Mouse (Mus musculus): ENCODE data around the gene Ccdc88a. TPM values are rescaled to one million over a fixed set of nuclear protein-coding genes. Genes with fewer than 3 reads are reported as not detected.
"Not testable (repeated sequence)": the region's sequence is repeated elsewhere in the genome, so short reads cannot be mapped to it uniquely, and the experiment has no call there.

Ccdc88a gene
- polyA plus RNA-seq, 1 experiment, result 30.8 TPM

GRCm38 (mm10) chr11:29538201-29538600 lies 164.7 kb downstream of the Ccdc88a start:
- H3K9ac ChIP-seq (ENCODE audit: low read depth, poor library complexity, severe bottlenecking), result no peak overlapping the region
- no peaks in the 10 kb centered on the region for H3K27me3 ChIP-seq (ENCODE audit: control insufficient read depth, insufficient read depth, low read length, poor library complexity, severe bottlenecking)
- H3K9me3 ChIP-seq (replicated peaks; ENCODE audit: control insufficient read depth, insufficient read depth, low read length, poor library complexity, severe bottlenecking), result no peaks in the 10 kb centered on the region
- H3K4me1 ChIP-seq (ENCODE audit: control insufficient read depth, insufficient read depth, low read length), result no peaks in the 10 kb centered on the region
- H3K36me3 ChIP-seq (ENCODE audit: control insufficient read depth, insufficient read depth, low read length, poor library complexity, severe bottlenecking), result peaks cover 52% of the 10 kb centered on the region
- no peak overlapping the region for H3K27ac ChIP-seq (ENCODE audit: insufficient read depth, low read length)
- H3K4me3 ChIP-seq (ENCODE audit: low read depth, low read length), result no peak overlapping the region
- TF ChIP-seq POLR2A (IDR thresholded peaks at IDR 0.05; ENCODE audit: insufficient read depth, low read length) (no peak), CTCF (IDR thresholded peaks at IDR 0.05; ENCODE audit: low read depth, low read length) (no peak), EP300 (IDR thresholded peaks at IDR 0.05; ENCODE audit: insufficient read depth, low read depth, low read length) (no peak)

- Histone ChIP-seq H3K27ac (ENCODE audit: insufficient read depth, low read length) (peak overlapping the region; percentile 79), H3K4me3 (ENCODE audit: low read depth, low read length) (no peak overlapping the region), H3K27me3 (ENCODE audit: control insufficient read depth, insufficient read depth, low read length, poor library complexity, severe bottlenecking) (no peaks in the 10 kb centered on the region), H3K36me3 (ENCODE audit: control insufficient read depth, insufficient read depth, low read length, poor library complexity, severe bottlenecking) (peaks cover 52% of the 10 kb centered on the region), H3K4me1 (ENCODE audit: control insufficient read depth, insufficient read depth, low read length) (no peaks in the 10 kb centered on the region), H3K9ac (ENCODE audit: low read depth, poor library complexity, severe bottlenecking) (no peak overlapping the region), H3K9me3 (replicated peaks; ENCODE audit: control insufficient read depth, insufficient read depth, low read length, poor library complexity, severe bottlenecking) (no peaks in the 10 kb centered on the region)
- no peak for TF ChIP-seq CTCF (IDR thresholded peaks at IDR 0.05; ENCODE audit: low read depth, low read length)
- no peak for TF ChIP-seq EP300 (IDR thresholded peaks at IDR 0.05; ENCODE audit: insufficient read depth, low read depth, low read length)
- no peak for TF ChIP-seq POLR2A (IDR thresholded peaks at IDR 0.05; ENCODE audit: insufficient read depth, low read length)
Observed at GRCm38 (mm10) chr11:29544225-29544945, 170.9 kb downstream of the Ccdc88a start.

GRCm38 (mm10) chr11:29545150-29545752 lies 171.8 kb downstream of the Ccdc88a start:
- H3K27me3 ChIP-seq (ENCODE audit: control insufficient read depth, insufficient read depth, low read length, poor library complexity, severe bottlenecking); H3K4me1 ChIP-seq (ENCODE audit: control insufficient read depth, insufficient read depth, low read length); H3K27ac ChIP-seq (ENCODE audit: insufficient read depth, low read length); H3K9ac ChIP-seq (ENCODE audit: low read depth, poor library complexity, severe bottlenecking); H3K4me3 ChIP-seq (ENCODE audit: low read depth, low read length); H3K9me3 ChIP-seq (replicated peaks; ENCODE audit: control insufficient read depth, insufficient read depth, low read length, poor library complexity, severe bottlenecking): not testable (repeated sequence)
- H3K36me3 ChIP-seq (ENCODE audit: control insufficient read depth, insufficient read depth, low read length, poor library complexity, severe bottlenecking), result peaks cover 49% of the 10 kb centered on the region

GRCm38 (mm10) chr11:29546297-29546696 lies 172.8 kb downstream of the Ccdc88a start:
- peak overlapping the region; percentile 98 for H3K9ac ChIP-seq (ENCODE audit: low read depth, poor library complexity, severe bottlenecking)
- peaks cover 45% of the 10 kb centered on the region for H3K36me3 ChIP-seq (ENCODE audit: control insufficient read depth, insufficient read depth, low read length, poor library complexity, severe bottlenecking)
- H3K4me3 ChIP-seq (ENCODE audit: low read depth, low read length), result peak overlapping the region; percentile 97; the same call in 1 of the 2 replicates
- not testable (repeated sequence) for H3K27me3 ChIP-seq (ENCODE audit: control insufficient read depth, insufficient read depth, low read length, poor library complexity, severe bottlenecking); H3K4me1 ChIP-seq (ENCODE audit: control insufficient read depth, insufficient read depth, low read length); H3K9me3 ChIP-seq (replicated peaks; ENCODE audit: control insufficient read depth, insufficient read depth, low read length, poor library complexity, severe bottlenecking)
- H3K27ac ChIP-seq (ENCODE audit: insufficient read depth, low read length), result peak overlapping the region; percentile 81

- peak overlapping the region; percentile 98 for H3K9ac ChIP-seq (ENCODE audit: low read depth, poor library complexity, severe bottlenecking)
- no peaks in the 10 kb centered on the region for H3K4me1 ChIP-seq (ENCODE audit: control insufficient read depth, insufficient read depth, low read length)
- peaks cover 41% of the 10 kb centered on the region for H3K36me3 ChIP-seq (ENCODE audit: control insufficient read depth, insufficient read depth, low read length, poor library complexity, severe bottlenecking)
- TF ChIP-seq CTCF (IDR thresholded peaks at IDR 0.05; ENCODE audit: low read depth, low read length), result no peak
- TF ChIP-seq EP300 (IDR thresholded peaks at IDR 0.05; ENCODE audit: insufficient read depth, low read depth, low read length), result no peak
- TF ChIP-seq POLR2A (IDR thresholded peaks at IDR 0.05; ENCODE audit: insufficient read depth, low read length), result no peak
- H3K9me3 ChIP-seq (replicated peaks; ENCODE audit: control insufficient read depth, insufficient read depth, low read length, poor library complexity, severe bottlenecking), result no peaks in the 10 kb centered on the region
- peak overlapping the region; percentile 97 for H3K4me3 ChIP-seq (ENCODE audit: low read depth, low read length)
- no peaks in the 10 kb centered on the region for H3K27me3 ChIP-seq (ENCODE audit: control insufficient read depth, insufficient read depth, low read length, poor library complexity, severe bottlenecking)
- H3K27ac ChIP-seq (ENCODE audit: insufficient read depth, low read length), result peak overlapping the region; percentile 81
Observed at GRCm38 (mm10) chr11:29546762-29547161, 173.3 kb downstream of the Ccdc88a start.

- Histone ChIP-seq H3K27ac (ENCODE audit: insufficient read depth, low read length) (peak overlapping the region; percentile 52), H3K9me3 (replicated peaks; ENCODE audit: control insufficient read depth, insufficient read depth, low read length, poor library complexity, severe bottlenecking) (no peaks in the 10 kb centered on the region), H3K27me3 (ENCODE audit: control insufficient read depth, insufficient read depth, low read length, poor library complexity, severe bottlenecking) (no peaks in the 10 kb centered on the region), H3K4me3 (ENCODE audit: low read depth, low read length) (peak overlapping the region; percentile 97), H3K36me3 (ENCODE audit: control insufficient read depth, insufficient read depth, low read length, poor library complexity, severe bottlenecking) (peaks cover 37% of the 10 kb centered on the region), H3K9ac (ENCODE audit: low read depth, poor library complexity, severe bottlenecking) (peak overlapping the region; percentile 98), H3K4me1 (ENCODE audit: control insufficient read depth, insufficient read depth, low read length) (no peaks in the 10 kb centered on the region)
- TF ChIP-seq POLR2A (IDR thresholded peaks at IDR 0.05; ENCODE audit: insufficient read depth, low read length) (no peak), EP300 (IDR thresholded peaks at IDR 0.05; ENCODE audit: insufficient read depth, low read depth, low read length) (no peak), CTCF (IDR thresholded peaks at IDR 0.05; ENCODE audit: low read depth, low read length) (no peak)
Observed at GRCm38 (mm10) chr11:29547249-29547751, 173.8 kb downstream of the Ccdc88a start.

Data from ES-Bruce4 (cell line).